Mouse (Mus musculus): ENCODE data around the gene Plekhh2. TPM values are rescaled to one million over a fixed set of nuclear protein-coding genes. Genes with fewer than 3 reads are reported as not detected.

Plekhh2 gene
- total and polyA plus RNA-seq, 2 experiments from 2014 or later = 1.2 to 3.1 TPM

DNA sequence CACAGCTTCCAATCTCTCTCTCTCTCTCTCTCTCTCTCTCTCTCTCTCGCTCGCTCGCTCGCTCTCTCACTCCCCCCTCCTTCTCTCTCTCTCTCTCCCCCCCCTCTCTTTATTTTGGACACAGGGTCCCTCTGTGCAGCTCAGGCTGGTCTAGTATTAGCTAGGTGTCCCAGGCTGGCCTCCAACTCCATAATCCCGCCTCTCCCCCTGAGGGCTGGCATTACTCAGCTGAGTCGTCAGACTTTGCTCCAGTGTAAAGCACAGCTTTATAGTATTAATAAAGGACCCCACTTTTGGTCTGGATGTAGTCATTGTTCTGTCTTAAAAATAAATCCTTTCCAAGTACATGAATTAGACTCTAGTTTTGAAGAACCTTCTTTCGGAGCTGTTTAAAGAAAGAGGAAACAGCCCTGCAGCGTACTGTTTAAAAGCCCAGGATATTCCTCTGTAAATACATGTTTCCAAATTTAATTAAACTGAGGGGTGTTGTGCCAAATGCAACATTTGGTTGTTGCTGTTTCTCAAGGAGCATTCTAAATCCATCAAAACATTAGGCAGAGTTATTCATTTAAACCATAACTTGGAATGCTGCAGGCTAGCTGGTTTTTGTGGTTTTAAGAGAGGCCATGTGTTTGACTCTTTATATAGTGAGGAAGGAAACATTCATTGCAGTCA, 70.2 kb downstream of the Plekhh2 start:
- WGBS = 62% methylated on average over 8 of the region's 8 CpGs
- ATAC-seq (ENCODE audit: low FRiP score) = no peak
- no peak for TF ChIP-seq CTCF (IDR thresholded peaks at IDR 0.05)
- H3K9ac ChIP-seq (replicated peaks; ENCODE audit: low read length, poor library complexity, severe bottlenecking) = no peak overlapping the region
- no peaks in the 10 kb centered on the region for H3K4me1 ChIP-seq (ENCODE audit: insufficient read depth, low read length)
- H3K27ac ChIP-seq (ENCODE audit: low read depth, low read length) = no peak overlapping the region
- DNase-seq (ENCODE audit: low spot score) = no peak
- H3K4me2 ChIP-seq (ENCODE audit: low read depth, low read length, poor library complexity, severe bottlenecking) = no peak overlapping the region
- no peaks in the 10 kb centered on the region for H3K27me3 ChIP-seq (ENCODE audit: insufficient read depth, low read length)
- no peak overlapping the region for H3K4me3 ChIP-seq (ENCODE audit: low read depth, low read length)
- no peaks in the 10 kb centered on the region for H3K9me3 ChIP-seq (ENCODE audit: low read length)
- no peaks in the 10 kb centered on the region for H3K36me3 ChIP-seq (ENCODE audit: insufficient read depth, low read length)

DNA sequence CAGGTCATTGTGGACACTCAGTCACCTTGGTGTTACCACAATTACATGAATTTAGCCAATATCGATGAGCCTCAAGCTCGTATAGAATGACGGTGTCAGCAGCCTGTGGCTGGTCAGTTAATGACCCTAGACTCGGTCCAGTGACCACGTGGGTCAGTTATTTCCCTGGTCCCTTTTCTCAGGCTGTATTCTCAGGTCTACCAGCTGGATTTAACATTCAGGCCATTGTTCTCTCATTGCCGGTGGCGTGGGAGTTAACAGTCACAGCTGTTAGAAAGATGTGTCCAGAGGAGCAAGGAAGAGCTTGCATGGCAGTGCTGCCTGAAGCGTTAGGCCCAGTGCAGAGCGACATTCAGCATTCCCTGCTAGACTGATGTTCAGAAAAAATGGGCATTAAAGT, 72.4 kb downstream of the Plekhh2 start:
- no peak for DNase-seq (ENCODE audit: low spot score)
- Histone ChIP-seq H3K27me3 (ENCODE audit: insufficient read depth, low read length) (no peaks in the 10 kb centered on the region), H3K4me1 (ENCODE audit: insufficient read depth, low read length) (no peaks in the 10 kb centered on the region), H3K9me3 (ENCODE audit: low read length) (no peaks in the 10 kb centered on the region), H3K4me3 (ENCODE audit: low read depth, low read length) (no peak overlapping the region), H3K27ac (ENCODE audit: low read depth, low read length) (no peak overlapping the region), H3K9ac (replicated peaks; ENCODE audit: low read length, poor library complexity, severe bottlenecking) (no peak overlapping the region), H3K4me2 (ENCODE audit: low read depth, low read length, poor library complexity, severe bottlenecking) (no peak overlapping the region), H3K36me3 (ENCODE audit: insufficient read depth, low read length) (no peaks in the 10 kb centered on the region)
- ATAC-seq (ENCODE audit: low FRiP score) = no peak
- WGBS = 67% methylated on average over 9 of the region's 9 CpGs
- no peak for TF ChIP-seq CTCF (IDR thresholded peaks at IDR 0.05)

DNA sequence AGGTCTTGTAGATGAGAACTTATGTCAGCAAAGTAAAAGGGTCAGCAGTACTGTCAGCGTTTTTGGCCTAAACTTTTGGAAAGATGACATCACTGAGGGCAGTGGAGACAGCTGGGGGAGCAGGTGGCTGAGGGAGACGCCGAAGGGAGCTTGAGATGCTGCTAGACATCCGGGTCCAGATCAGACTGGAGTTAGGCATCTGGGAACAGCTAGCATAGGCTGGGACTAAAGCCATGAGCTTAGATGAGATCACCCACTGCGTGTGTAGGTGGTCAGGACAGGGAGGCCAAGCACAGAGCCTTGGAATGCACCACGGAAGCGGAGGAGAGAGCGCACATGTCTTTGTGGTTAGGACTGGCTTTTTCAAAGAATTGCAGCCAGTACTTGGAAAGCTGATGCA, 73.4 kb downstream of the Plekhh2 start:
- Histone ChIP-seq H3K27ac (ENCODE audit: low read depth, low read length) (no peak overlapping the region), H3K27me3 (ENCODE audit: insufficient read depth, low read length) (no peaks in the 10 kb centered on the region), H3K4me1 (ENCODE audit: insufficient read depth, low read length) (no peaks in the 10 kb centered on the region), H3K9me3 (ENCODE audit: low read length) (no peaks in the 10 kb centered on the region), H3K4me3 (ENCODE audit: low read depth, low read length) (no peak overlapping the region), H3K36me3 (ENCODE audit: insufficient read depth, low read length) (no peaks in the 10 kb centered on the region; the same call in 1 of the 2 replicates), H3K4me2 (ENCODE audit: low read depth, low read length, poor library complexity, severe bottlenecking) (no peak overlapping the region), H3K9ac (replicated peaks; ENCODE audit: low read length, poor library complexity, severe bottlenecking) (no peak overlapping the region)
- TF ChIP-seq CTCF (IDR thresholded peaks at IDR 0.05) = no peak
- WGBS = 79% methylated on average over 8 of the region's 8 CpGs
- DNase-seq (ENCODE audit: low spot score) (no peak), ATAC-seq (ENCODE audit: low FRiP score) (no peak)

DNA sequence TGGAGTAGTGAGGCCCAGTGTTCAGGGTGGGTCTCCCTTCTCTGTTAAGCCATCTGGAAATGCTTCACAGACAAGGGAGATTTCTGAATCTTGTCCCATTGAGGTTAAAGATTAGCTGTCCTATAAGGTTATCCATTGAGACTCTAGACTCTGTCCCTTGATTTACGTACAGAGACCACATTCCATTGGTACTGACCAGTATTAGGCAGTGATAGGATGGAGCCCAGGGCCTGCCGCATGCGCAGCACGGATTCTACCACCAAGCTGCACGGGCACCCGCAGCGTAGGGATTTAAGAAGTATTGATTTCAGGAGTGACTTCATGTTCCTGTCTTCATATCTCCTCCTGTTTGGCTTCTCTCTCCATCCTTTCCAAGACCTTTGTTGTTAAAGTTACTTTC, 78.4 kb downstream of the Plekhh2 start:
- Histone ChIP-seq H3K27ac (ENCODE audit: low read depth, low read length) (no peak overlapping the region), H3K27me3 (ENCODE audit: insufficient read depth, low read length) (no peaks in the 10 kb centered on the region), H3K4me1 (ENCODE audit: insufficient read depth, low read length) (no peaks in the 10 kb centered on the region), H3K4me3 (ENCODE audit: low read depth, low read length) (no peak overlapping the region), H3K36me3 (ENCODE audit: insufficient read depth, low read length) (no peaks in the 10 kb centered on the region; the same call in 1 of the 2 replicates), H3K9ac (replicated peaks; ENCODE audit: low read length, poor library complexity, severe bottlenecking) (no peak overlapping the region), H3K4me2 (ENCODE audit: low read depth, low read length, poor library complexity, severe bottlenecking) (no peak overlapping the region), H3K9me3 (ENCODE audit: low read length) (no peaks in the 10 kb centered on the region)
- DNase-seq (ENCODE audit: low spot score) = no peak
- 96% methylated on average over 7 of the region's 7 CpGs for WGBS
- TF ChIP-seq CTCF (IDR thresholded peaks at IDR 0.05) = no peak
- no peak for ATAC-seq (ENCODE audit: low FRiP score)

DNA sequence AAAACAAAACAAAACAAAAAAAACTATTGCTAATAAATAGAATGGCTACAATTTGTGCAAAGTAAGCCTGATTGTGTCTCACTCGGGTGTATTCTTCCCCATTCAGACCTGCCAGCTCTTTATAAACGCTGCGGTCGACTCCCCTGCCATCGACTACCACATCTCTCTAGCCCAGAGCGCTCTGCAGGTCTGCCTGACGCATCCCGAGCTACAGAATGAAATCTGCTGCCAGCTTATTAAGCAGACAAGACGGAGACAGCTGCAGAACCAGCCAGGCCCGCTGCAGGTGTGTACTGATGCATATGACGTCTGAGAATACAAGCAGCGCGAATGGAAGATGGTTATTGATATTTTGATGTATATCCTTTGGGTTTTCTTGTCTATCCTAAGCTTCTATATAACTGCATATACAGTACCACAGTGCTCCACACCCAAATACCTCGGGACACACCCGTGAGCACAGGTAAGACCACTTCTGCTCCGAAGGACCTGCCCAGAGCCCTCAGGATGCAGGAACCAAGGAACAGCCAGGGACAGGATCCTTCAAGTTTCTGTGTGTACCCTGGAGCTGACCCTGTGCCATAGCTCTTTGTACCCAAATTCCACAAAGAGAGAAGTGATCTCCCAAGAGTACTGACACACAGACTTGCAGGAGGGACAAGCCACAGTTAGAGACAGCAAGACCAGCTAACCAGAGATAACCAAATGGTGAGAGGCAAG, 79.9 kb downstream of the Plekhh2 start:
- DNase-seq (ENCODE audit: low spot score) (peak; percentile 44), ATAC-seq (ENCODE audit: low FRiP score) (no peak)
- Histone ChIP-seq H3K27me3 (ENCODE audit: insufficient read depth, low read length) (no peaks in the 10 kb centered on the region), H3K9ac (replicated peaks; ENCODE audit: low read length, poor library complexity, severe bottlenecking) (no peak overlapping the region), H3K4me2 (ENCODE audit: low read depth, low read length, poor library complexity, severe bottlenecking) (no peak overlapping the region), H3K4me3 (ENCODE audit: low read depth, low read length) (no peak overlapping the region), H3K36me3 (ENCODE audit: insufficient read depth, low read length) (no peaks in the 10 kb centered on the region; the same call in 1 of the 2 replicates), H3K9me3 (ENCODE audit: low read length) (no peaks in the 10 kb centered on the region), H3K4me1 (ENCODE audit: insufficient read depth, low read length) (no peaks in the 10 kb centered on the region), H3K27ac (ENCODE audit: low read depth, low read length) (no peak overlapping the region)
- WGBS = 71% methylated on average over 16 of the region's 16 CpGs
- TF ChIP-seq CTCF (IDR thresholded peaks at IDR 0.05) = no peak

DNA sequence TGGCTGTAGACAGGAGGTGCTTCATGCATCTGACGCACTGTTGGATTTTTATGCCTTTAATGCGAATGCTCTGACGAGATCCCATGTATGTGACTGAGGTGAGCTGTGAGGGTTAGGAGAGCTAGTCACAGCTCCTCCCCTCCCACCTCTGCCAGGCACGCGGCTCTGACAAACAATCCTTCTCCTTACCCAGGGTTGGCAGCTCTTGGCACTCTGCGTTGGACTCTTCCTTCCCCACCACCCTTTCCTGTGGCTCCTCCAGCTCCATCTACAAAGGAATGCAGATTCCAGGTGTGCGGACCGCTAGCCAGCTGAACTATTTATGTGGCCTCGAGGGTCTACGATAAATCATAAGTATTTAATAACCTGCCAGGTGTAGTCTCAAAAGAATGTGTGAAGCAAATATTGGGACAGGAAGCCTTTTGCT, 84.3 kb downstream of the Plekhh2 start:
- DNase-seq (ENCODE audit: low spot score) (peak; percentile 20), ATAC-seq (ENCODE audit: low FRiP score) (peak; percentile 68)
- Histone ChIP-seq H3K36me3 (ENCODE audit: insufficient read depth, low read length) (no peaks in the 10 kb centered on the region), H3K27ac (ENCODE audit: low read depth, low read length) (peak overlapping the region; percentile 52), H3K4me2 (ENCODE audit: low read depth, low read length, poor library complexity, severe bottlenecking) (peak overlapping the region; percentile 40), H3K9me3 (ENCODE audit: low read length) (no peaks in the 10 kb centered on the region), H3K4me1 (ENCODE audit: insufficient read depth, low read length) (no peaks in the 10 kb centered on the region), H3K9ac (replicated peaks; ENCODE audit: low read length, poor library complexity, severe bottlenecking) (peak overlapping the region; percentile 24; the same call in 1 of the 2 replicates), H3K27me3 (ENCODE audit: insufficient read depth, low read length) (no peaks in the 10 kb centered on the region), H3K4me3 (ENCODE audit: low read depth, low read length) (peak overlapping the region; percentile 18; the same call in 1 of the 2 replicates)
- no peak for TF ChIP-seq CTCF (IDR thresholded peaks at IDR 0.05)
- 24% methylated on average over 10 of the region's 10 CpGs for WGBS

Data from midbrain, postnatal 0 days (tissue).